In the genomic region with DNA sequence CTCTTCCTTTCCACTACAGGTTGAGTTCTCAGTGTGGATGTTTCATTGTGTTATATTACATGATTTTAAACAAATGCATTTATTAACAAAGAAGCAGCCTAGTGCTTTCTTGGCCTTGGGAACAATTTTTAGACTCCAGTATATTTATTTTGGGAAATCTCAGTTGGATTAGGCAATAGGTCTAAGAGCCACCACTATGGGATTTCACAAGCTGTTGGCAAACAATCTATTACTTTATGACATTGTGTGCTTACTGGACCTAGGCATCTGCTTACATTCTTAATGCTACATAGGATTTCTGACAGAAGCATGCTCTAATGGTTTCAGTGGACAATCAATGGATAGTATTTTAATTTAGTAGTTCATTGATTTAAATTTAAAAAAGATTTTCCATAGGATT, we compare ENCODE assay signal across 22 mouse cellular contexts. TPM values are rescaled to one million over a fixed set of nuclear protein-coding genes. Genes with fewer than 3 reads are reported as not detected.
"Had no signal": no experiment of that assay in that cellular context is flagged by ENCODE, and none has a peak within 500 bp of the region (broad histone marks: within the 10 kb centered on the region; RNA-seq: fewer than 3 reads in every experiment).

No protein-coding gene starts in this region.

- H3K9ac ChIP-seq: limb, embryonic 15.5 days; liver, embryonic 12.5 days; liver, embryonic 14.5 days; lung, embryonic 14.5 days; midbrain, embryonic 13.5 days; neural tube, embryonic 12.5 days had no signal

- H3K4me3 ChIP-seq: limb, embryonic 15.5 days; liver, embryonic 12.5 days; midbrain, embryonic 10.5 days; midbrain, embryonic 13.5 days; neural tube, embryonic 12.5 days had no signal

- H3K36me3 ChIP-seq: limb, embryonic 15.5 days; liver, embryonic 12.5 days; midbrain, embryonic 10.5 days; midbrain, embryonic 13.5 days; neural tube, embryonic 12.5 days had no signal

- H3K4me1 ChIP-seq: limb, embryonic 15.5 days; liver, embryonic 12.5 days; neural tube, embryonic 12.5 days had no signal

- H3K27ac ChIP-seq: limb, embryonic 15.5 days; liver, embryonic 12.5 days; liver, embryonic 14.5 days; midbrain, embryonic 10.5 days; midbrain, embryonic 13.5 days; neural tube, embryonic 12.5 days had no signal

- H3K9me3 ChIP-seq: limb, embryonic 15.5 days; liver, embryonic 12.5 days; midbrain, embryonic 10.5 days; midbrain, embryonic 13.5 days; neural tube, embryonic 12.5 days had no signal

- H3K27me3 ChIP-seq: limb, embryonic 15.5 days; liver, embryonic 12.5 days; midbrain, embryonic 13.5 days; neural tube, embryonic 12.5 days had no signal

- H3K4me2 ChIP-seq: limb, embryonic 15.5 days; liver, embryonic 12.5 days; lung, embryonic 14.5 days; midbrain, embryonic 13.5 days; neural tube, embryonic 12.5 days had no signal

- DNase-seq: lung, embryonic 14.5 days; lung, postnatal 10 days; lung, postnatal 4 days; right cerebral cortex, postnatal 25 days; right cerebral cortex, postnatal 4 days; spleen, adult 18-20 months; thymus, adult 18-20 months; thymus, postnatal 14 days; thymus, postnatal 36 days had no signal

- ATAC-seq: liver, embryonic 12.5 days; midbrain, embryonic 13.5 days; midbrain, embryonic 16.5 days had no signal

RNA-seq across cellular contexts. Expression of a gene that starts 26.0 kb away (rescaled TPM):
- total RNA-seq: megakaryocyte, adult 5-6 weeks; megakaryocyte-erythroid progenitor cell, adult 5-6 weeks; neutrophil, adult 5-6 weeks had no signal
- polyA plus RNA-seq: liver, embryonic 12.5 days; liver, embryonic 14.5 days; liver, embryonic 16.5 days; lung, embryonic 14.5 days; midbrain, embryonic 10.5 days; neural tube, embryonic 12.5 days; small intestine, adult 2 months; stomach, embryonic 14.5 days had no signal
